Comparison of ENCODE assay signal across 10 mouse cellular contexts in genomic region chr3:143240545-143241383, GRCm38 (mm10).
DNase-seq lines count a peak whose midpoint lies in the region; ATAC-seq and TF ChIP-seq lines count a peak whose summit lies in the region.
"Had no signal": no experiment of that assay in that cellular context is flagged by ENCODE, and none has a peak within 500 bp of the region (broad histone marks: within the 10 kb centered on the region; RNA-seq: fewer than 3 reads in every experiment).

No protein-coding gene starts in this region.

- no peak for ATAC-seq in Patski

- POLR2A ChIA-PET in Patski (lab: Charles Lee), result no interaction called here

- intact Hi-C loops in left cerebral cortex, postnatal 14 days (cut with DNase I), result loop anchor here (2.0 to 10.0 kb wide), 5 partner anchors 138 to 1162 kb away; partner anchors contain the start of gene Lmo4

- peak; percentile 54 for TF ChIP-seq CTCF in Patski (IDR thresholded peaks at IDR 0.05)

- DNase-seq in cerebellum, postnatal 14 days, result peak; percentile 18 to 27
- DNase-seq in cerebellum, postnatal 25 days, result no peak
- peak; percentile 42 for DNase-seq in layer of hippocampus, adult 11-12 months (ENCODE audit: low spot score)
- no peak for DNase-seq in layer of hippocampus, adult 9-10 months (ENCODE audit: low spot score)
- no peak for DNase-seq in Patski (ENCODE audit: low read depth, low spot score)
- DNase-seq in left cerebral cortex, postnatal 14 days (ENCODE audit: low spot score in 2 of 2), result peak; percentile 53 to 66
- DNase-seq in urinary bladder, postnatal 4 days (ENCODE audit: low spot score in 2 of 2), result no peak
- DNase-seq in thymus, postnatal 14 days, result no peak
- DNase-seq: cerebellum, postnatal 36 days; kidney, postnatal 14 days had no signal

- CTCF ChIA-PET in Patski (lab: Charles Lee), result interaction anchor here (1.0 to 1.6 kb wide), 6 partner anchors 11 to 997 kb away, joined by 3 to 6 read pairs (median 3); no protein-coding TSS in a partner anchor

- no peaks in the 10 kb centered on the region for H3K27me3 ChIP-seq in Patski

- in situ Hi-C loops in Patski (cut with MboI; ENCODE audit: low pct_unique_long_range_greater_than_20kb), result loop anchor here (10.0 kb wide), 2 partner anchors 974 to 1004 kb away; no protein-coding TSS in a partner anchor

Comparison
In these comparisons a context has a peak if more than half of its experiments do, and no peak if none do; other contexts are left out.
1. DNase-seq: peak in cerebellum, postnatal 14 days (2 of 2), layer of hippocampus, adult 11-12 months (single experiment) and left cerebral cortex, postnatal 14 days (2 of 2); none in cerebellum, postnatal 25 days (0 of 2), layer of hippocampus, adult 9-10 months (single experiment), Patski (single experiment), urinary bladder, postnatal 4 days (0 of 2) and thymus, postnatal 14 days (single experiment).